Mouse (Mus musculus) yolk sac, embryonic 10.5 days (tissue): ENCODE measurements at regions not wholly inside any gene's neighbourhood (a gene's known extent, or its start where the extent isn't known, plus 50 kb on each side); places are given as distances from the start of the nearest gene placed in this dataset.

Experiments
- DNase-seq: peaks from one replicate; pipeline ENCODE4 v3.0.0-alpha.2; 2017; ENCODE audit warnings: low spot score

- DNase-seq: no peak
These were observed 82.7 kb upstream of the Klf6 start for GRCm38 (mm10) chr13:5778443-5779171.

- no peak for DNase-seq
These were observed 81.9 kb upstream of the Klf6 start for GRCm38 (mm10) chr13:5779410-5779809.

- no peak for DNase-seq
These were observed 78.7 kb upstream of the Klf6 start for GRCm38 (mm10) chr13:5782540-5782939.

GRCm38 (mm10) chr13:5787114-5787513 lies 74.2 kb upstream of the Klf6 start:
- no peak for DNase-seq

GRCm38 (mm10) chr13:5789302-5789701 lies 72.0 kb upstream of the Klf6 start:
- no peak for DNase-seq

GRCm38 (mm10) chr13:5802079-5802478 lies 59.2 kb upstream of the Klf6 start:
- DNase-seq: peak; percentile 39

- DNase-seq: peak; percentile 46
These were observed 58.5 kb upstream of the Klf6 start for GRCm38 (mm10) chr13:5802826-5803225.

- peak; percentile 81 for DNase-seq
These were observed 57.5 kb upstream of the Klf6 start for GRCm38 (mm10) chr13:5803540-5804380.

- peak; percentile 55 for DNase-seq
These were observed 56.8 kb upstream of the Klf6 start for GRCm38 (mm10) chr13:5804381-5804941.

- DNase-seq: no peak
These were observed 52.9 kb upstream of the Klf6 start for GRCm38 (mm10) chr13:5808380-5808779.
